Mouse (Mus musculus) layer of hippocampus, adult 11-12 months (tissue): ENCODE results near the gene Anapc5.

Experiments
- DNase-seq: peaks from one replicate; pipeline ENCODE4 v3.0.0; 2022; ENCODE audit warnings: low spot score

The Anapc5 gene

DNA sequence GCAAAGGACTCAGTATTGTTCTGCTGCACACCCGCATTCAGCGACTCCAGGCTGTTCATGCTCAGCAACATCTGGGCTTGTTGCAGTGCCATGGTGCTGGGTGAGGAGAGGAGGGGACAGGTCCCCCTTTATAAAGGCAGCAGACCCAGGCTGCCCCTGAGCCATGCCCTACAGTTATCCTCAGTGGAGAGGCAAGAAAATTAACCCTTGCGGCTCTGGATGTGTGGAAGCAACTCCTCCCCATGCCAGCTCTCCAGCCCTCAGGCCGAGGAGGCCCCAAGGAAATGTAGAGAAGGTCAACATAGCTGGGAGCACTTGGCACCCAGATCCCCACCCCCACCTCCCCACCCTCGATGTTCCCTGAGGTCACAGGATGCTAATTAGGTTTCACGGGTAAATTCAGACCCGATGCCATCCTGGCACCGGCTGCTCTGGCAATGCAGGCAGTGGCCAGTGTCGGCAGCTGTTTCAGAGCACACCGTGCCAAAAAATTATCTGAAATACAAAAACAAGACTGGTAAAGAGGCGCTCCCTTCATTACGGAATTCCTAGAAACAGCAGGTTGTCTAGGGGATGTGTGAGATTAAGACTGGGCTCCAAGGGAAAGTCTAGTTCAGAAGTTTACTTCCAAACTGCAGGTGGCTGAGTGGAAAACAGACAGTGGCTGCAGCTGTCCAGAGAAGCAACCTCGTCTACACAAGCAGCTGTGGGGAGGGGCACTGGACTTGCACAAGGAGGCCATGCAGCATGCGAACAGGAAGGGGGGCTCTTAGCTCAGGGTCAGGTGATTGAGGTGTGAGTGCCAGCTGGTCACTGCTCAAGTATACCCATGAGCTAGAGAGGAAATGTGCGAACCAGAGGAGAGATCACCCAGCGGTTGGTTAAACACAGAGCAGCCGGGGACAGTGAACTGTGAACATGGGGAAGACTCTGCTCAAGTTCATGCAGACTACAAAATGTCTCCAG lies 21.5 kb downstream of the Anapc5 start:
- no peak for DNase-seq

DNA sequence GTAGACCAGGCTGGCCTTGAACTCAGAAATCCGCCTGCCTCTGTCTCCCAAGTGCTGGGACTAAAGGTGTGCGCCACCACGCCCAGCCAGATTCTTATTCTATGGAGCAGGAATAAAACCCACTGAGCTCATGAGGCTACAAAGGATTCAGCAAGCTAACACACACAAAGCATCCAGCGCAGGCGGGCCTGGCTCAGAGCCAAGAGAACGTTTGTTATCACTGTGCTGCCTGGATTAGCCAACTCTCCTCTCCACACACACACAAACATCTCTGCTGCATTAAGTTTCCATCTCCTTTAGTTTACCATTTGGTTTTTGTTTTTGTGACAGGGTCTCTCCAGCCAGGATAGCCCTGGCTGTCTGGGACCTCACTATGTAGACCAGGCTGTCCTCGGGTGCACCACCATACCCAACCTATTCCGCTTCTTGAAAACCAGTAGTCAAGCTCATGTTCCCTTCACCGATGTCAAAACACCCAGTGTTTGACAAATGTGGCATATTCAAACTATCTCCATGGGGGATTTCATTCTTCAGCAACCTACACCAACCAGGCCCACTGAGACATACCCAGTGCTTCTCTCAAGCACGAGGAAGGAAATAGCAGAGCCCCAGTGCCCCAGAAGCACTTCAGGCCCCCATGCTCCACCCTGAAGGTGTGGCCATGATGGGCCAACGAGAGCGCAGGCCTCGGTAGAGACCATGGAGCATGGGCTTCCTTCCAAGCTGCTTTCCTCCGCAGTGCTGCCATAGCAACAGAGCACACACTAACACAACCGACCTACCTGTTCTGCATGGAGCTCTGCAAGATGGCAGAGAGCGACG lies 22.4 kb downstream of the Anapc5 start:
- DNase-seq: peak; percentile 91

DNA sequence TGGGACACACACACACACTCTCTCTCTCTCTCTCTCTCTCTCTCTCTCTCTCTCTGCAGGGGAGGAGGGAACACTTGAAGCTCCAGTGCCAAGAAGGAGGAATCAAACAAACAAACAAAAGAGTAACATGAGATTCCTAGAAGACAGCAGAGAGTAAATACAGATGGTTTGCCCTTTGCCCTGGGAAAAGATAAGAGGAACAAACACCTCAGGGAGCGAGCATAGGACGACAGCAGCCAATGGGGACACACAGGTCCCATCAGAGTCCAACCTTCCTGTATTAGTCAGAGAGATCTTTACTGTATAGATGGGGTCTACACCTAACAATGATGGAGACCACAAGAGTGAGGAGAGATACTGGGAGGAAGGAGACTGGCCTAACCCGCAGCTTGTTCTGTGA lies 23.3 kb downstream of the Anapc5 start:
- DNase-seq: no peak

DNA sequence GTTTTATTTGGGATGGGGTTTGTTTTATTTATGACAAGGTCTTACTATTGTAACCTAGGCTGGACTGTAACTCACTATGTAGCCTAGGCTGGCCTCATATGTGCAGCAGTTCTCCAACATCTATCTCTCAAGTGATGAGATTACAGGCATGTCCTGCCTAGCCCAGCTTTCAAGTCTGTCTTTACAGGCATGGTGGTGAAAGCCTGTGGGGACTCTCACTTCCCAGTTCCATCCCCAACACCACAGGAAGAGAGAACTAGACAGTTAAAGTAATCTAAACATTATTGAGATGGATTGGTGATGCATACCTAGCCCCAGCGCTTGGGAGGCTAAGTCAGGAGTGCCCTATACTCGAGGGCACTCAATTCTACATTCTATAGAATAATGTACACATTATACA lies 32.4 kb downstream of the Anapc5 start:
- DNase-seq: no peak

- DNase-seq: no peak
Measured at GRCm38 (mm10) chr5:122786035-122786819, 34.9 kb downstream of the Anapc5 start.

DNA sequence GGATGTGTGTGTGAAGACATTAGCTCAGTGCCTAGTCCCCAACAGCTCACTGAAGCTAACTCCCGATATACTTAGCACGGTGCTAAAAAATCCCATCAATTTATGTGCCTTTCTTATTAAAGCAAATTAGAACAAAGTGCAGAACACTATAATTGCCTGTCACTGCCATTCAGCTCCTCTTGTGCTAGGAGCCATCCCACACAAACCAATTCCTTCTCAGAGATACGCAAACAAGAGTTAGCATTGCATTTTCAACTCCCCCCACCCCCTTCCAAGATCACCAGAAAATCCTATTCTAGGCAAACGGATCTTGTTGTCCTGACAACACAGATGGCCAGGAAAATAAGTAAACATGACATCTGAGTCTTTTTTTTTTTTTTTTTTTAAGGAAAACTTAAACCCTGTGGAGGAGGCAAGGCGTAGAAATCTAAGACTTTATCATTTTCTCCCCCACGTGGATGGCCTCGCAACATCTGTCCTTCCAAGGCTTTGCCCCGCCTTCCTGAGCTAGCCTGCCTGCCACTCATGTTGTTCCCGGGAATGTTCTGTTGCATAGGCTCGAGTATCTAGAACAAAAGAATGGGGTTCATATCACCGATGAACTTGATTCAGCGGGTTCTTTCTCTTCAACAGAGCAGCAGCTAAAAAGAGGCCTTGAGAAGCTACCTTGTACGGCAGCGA lies 37.3 kb downstream of the Anapc5 start:
- DNase-seq: no peak

DNA sequence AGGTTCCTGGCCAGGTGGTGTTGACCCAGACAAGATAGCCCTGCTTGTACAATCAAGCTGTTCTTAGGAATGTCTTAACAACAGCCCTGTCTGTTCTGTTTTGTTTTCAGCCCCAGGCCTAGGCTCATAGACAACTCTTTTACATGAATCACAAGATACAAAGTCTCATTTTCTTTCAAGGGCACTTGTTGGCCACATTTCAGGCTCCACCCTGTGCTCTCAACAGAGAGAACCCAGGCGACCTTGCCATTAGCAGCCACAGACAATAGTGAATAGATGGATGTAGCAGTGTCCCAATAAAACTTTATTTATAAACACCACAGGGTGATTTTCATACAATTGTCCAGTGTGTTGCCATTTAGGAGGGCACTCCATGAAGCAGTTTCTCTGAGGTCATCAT lies 39.1 kb downstream of the Anapc5 start:
- DNase-seq: no peak

DNA sequence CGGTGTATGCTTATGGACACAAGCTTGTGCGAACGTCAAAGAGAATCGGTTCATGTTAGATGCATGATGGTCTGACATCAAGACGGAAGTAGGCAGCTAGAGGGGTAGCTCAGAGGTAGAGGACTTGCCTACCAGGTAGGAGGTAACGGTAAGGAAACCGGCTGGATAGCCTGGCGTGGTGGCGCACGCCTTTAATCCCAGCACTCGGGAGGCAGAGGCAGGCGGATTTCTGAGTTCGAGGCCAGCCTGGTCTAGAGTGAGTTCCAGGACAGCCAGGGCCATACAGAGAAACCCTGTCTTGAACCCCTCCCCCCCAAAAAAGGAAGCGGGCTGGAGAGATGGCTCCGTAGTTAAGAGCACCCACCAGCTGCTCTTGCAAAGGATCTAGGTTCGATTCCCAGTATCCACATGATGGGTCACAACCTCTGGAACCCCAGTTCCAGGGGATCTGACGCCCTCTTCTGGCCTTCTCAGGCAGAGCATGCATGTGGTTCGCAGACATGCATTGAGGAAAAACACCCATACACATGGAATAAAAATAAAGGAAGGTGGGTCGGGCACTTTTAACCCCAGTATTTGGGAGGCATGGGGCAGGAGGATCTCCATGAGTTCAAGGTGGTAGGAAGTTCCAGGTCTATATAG lies 40.2 kb downstream of the Anapc5 start:
- DNase-seq: no peak

GRCm38 (mm10) chr5:122779277-122779834 lies 41.8 kb downstream of the Anapc5 start, which contains the start of gene Camkk2:
Camkk2 (minus strand) TSS chr5:122779409.
- peak; percentile 85 for DNase-seq

GRCm38 (mm10) chr5:122778231-122779226 lies 42.6 kb downstream of the Anapc5 start:
- no peak for DNase-seq

DNA sequence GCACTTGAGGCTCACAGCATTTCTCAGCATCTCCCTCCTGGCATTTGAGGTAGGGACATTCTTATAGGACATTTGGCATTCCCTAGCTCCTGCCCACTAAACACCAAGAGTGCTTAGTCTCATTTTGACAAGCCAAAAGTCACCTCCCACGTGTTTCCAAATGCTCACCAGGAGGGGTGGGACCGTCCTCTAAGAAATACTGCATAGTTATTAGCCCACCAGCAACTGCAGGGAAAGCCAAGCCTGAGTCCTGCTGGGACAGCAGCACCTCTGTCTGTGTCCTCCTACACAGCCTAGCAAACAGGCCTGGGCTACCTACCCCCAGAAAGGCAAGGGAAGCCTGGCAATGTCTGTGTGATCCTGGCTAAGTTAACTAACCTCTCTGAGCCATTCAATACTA lies 43.8 kb downstream of the Anapc5 start:
- DNase-seq: no peak

- DNase-seq: no peak
Measured at GRCm38 (mm10) chr5:122775646-122776286, 45.4 kb downstream of the Anapc5 start.

DNA sequence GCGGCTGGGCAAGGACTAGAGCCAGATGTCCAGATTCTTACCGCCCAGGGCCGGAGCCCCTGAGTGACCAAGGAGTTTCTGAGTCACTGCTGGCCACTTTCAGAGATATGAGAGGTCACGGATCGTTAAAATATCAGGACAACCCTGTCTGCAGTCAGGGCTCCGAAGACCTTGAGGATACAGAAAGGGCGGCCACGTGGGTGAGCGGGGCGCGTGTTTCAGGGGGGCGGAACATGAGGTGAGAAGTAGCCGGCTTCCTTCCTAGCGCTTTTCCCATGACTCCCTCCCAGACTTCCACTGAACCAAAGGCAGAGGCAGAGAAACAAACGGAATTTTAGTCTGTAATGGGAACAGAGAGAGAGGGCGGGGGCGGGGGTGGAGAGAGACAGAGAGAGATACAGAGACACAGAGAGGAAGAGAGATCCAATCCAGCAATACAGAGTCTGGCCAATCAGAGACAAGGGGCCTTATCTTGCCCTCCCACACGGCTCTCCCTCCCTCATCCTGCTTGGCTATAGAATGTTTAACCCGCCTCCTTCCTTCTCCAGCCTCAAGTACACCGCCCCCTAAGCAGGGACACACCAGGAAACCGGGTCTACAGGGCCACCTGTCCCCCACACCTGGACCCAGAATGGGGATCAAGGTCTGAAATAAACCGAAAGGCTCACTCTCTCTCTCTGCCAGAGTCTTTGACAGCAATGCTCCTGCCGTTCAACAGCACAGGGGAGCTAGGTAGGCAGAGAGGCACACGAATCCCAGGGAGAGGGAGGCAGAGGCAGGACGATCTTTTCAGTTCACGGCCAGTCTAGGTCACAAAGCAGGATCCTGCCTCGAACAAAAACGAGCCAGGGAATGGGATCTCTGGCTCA lies 46.2 kb downstream of the Anapc5 start:
- DNase-seq: no peak

DNA sequence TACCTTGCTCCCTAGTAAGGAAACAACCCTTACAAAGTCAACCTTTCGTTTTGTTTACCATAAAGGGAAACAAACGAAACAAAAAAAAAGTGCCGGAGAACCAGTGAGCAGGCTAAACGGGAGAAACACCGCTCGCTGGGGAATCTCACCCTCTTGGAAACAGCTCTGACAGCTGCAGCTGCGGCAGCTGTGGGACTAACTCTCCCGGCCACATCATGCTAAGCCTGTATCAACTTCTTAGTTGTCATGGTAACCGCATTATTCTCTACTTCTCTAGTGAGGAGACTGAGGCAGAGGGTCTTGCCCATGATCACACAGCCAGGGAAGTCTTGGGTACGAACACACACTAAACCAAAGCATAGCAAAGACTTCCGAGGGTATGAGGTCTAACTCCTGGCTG lies 47.4 kb downstream of the Anapc5 start:
- no peak for DNase-seq

DNA sequence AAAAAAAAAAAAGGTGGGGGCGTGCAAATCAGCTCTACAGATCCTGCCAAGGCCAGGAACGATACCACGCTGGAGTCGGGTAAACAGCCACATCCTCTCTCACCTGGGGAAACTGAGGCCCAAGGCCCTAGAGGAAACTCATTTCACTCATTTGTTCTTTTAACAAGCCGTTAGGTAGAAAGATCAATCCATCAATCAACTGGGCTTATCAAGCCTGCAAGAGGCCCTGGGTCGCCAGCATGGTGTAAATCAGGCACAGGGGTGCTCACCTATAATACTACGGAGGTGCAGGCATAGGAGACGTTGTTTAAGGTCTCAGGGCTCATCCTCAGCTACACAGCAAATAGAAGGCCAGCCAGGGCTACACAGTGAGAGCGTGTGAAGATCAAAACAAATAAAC lies 49.7 kb downstream of the Anapc5 start:
- no peak for DNase-seq

DNA sequence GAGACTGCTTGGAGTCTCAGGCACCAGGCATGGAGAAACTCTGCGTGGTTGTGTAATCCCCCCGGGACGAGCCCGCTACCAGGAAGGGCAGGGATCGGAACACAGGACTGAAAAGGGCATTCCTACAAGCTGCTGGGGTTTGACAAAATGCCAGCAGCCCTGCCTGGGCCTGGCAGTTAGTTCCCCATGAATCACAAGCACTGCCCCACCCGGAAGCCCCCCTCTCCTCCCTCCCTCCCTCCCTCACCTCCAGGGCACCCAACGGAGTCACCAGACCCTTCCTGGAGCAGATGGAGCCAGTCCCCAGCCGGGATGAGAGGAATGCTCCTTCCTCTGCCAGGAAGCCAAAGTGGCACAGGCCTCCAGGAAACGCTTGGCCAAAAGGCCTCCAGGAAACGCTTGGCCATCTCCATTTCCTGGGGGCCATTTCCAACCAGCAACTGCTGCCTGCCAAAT lies 50.3 kb downstream of the Anapc5 start:
- DNase-seq: peak; percentile 63

DNA sequence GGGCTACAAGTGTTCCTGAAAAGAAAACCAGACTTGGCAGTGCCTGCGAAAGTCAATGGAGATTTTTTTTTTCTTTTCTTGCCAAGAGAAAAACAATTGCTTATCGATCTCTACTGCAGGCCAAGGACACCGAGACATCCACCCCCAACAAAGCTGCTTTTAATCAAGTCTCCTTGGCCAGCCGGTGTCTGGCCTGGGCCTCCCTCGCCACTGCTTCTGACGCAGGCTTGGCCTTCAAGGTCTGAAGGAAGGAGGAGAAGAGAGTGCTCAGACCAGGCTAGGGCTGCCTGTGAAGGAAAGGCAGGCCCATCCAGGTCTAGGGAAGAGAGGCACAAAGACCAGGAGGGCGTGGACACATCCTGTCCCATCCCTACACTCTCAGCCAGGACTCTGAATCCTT lies 50.8 kb downstream of the Anapc5 start:
- no peak for DNase-seq

DNA sequence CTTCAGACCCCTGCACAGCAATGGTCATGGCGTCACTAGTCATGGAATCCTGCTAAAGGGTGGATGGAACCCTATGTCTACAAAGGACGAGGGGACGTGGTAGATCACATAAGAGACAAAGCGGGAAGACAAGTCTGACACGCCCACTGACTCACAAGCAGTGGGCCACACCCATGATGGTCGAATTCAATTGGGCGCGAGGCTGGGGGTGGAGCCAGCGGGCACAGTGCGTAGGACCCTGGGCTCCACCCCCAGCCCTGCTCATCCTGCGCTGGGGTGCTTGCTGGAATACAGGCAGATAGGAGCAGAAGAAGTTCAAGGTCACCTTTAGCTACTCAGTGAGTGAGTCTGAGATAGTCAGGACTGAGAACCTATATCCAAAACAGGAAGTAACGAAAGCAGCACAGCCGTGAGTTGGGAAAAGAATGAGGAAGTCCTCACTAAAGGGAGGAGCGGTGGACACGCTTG lies 52.0 kb downstream of the Anapc5 start:
- no peak for DNase-seq
